Mouse (Mus musculus): Measurements from ENCODE around the gene Rab3il1. TPM values are rescaled to one million over a fixed set of nuclear protein-coding genes. Genes with fewer than 3 reads are reported as not detected.

Rab3il1 gene
- total RNA-seq, 1 experiment, result 4.0 TPM

DNA sequence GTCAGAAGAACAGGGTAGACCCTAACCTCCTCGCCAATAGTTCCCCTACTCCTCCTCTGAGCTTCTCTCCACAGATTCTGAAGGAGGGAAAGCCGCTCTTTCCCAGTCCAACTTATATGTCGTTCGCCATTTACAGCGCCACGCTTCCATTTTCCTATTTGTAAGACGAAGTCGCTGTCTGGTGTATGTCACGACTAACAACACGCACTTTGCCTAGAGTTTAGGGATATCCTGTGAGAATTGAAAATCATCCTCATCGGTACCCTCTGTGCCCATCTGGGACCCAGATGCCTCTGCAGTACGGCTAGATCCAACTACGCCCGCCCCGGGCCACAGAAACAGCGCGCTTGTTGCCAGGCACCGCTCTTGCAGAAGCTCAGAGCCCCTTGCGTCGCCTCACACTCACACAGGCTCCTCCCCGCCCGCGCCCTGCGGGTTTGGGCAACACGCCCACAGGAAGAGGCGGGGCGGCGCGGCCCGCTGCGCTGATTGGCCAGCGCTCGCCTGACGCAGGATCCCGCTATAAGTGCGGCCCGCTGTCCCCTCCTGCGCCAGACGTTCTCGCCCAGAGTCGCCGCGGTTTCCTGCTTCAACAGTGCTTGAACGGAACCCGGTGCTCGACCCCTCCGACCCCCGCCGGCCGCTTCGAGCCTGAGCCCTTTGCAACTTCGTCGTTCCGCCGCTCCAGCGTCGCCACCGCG lies 19.2 kb upstream of the Rab3il1 start:
- peak; percentile 93 for DNase-seq (ENCODE audit: low read depth, low spot score)
- in situ Hi-C loops (cut with MboI; ENCODE audit: low sequenced_read_pairs in 2 of 2, unreplicated experiment in 2 of 2), result no loop called here
- Histone ChIP-seq H3K4me3 (ENCODE audit: insufficient read depth in 1 of 2, low read depth in 1 of 2, low read length in 2 of 2, poor library complexity in 1 of 2, severe bottlenecking in 1 of 2) (peak overlapping the region; percentile 97 to 98), H3K4me1 (ENCODE audit: control insufficient read depth in 2 of 2, insufficient read depth in 2 of 2, low read length in 2 of 2, poor library complexity in 1 of 2) (peaks cover 8 to 22% of the 10 kb centered on the region in 2 experiments; a peak in 3 of 4 replicates), H3K36me3 (ENCODE audit: control insufficient read depth, insufficient read depth, low read length, poor library complexity, severe bottlenecking) (peaks cover 16% of the 10 kb centered on the region), H3K9me3 (ENCODE audit: control insufficient read depth, insufficient read depth, low read depth, low read length) (no peaks in the 10 kb centered on the region), H3K9ac (ENCODE audit: insufficient read depth, low read depth, low read length, poor library complexity, severe bottlenecking) (peak overlapping the region; percentile 96), H3K27ac (ENCODE audit: insufficient read depth, low read depth, low read length, poor library complexity, severe bottlenecking) (peak overlapping the region; percentile 83)
- TF ChIP-seq ZNF384 (IDR thresholded peaks at IDR 0.05; ENCODE audit: low read depth, low read length), result no peak
- no peak for TF ChIP-seq MAFK (IDR thresholded peaks at IDR 0.05; ENCODE audit: insufficient read depth, low read depth, low read length)
- TF ChIP-seq ZC3H11A (IDR thresholded peaks at IDR 0.05; ENCODE audit: borderline replicate concordance, low read depth, low read length), result no peak
- no peak for TF ChIP-seq HCFC1 (IDR thresholded peaks at IDR 0.05; ENCODE audit: borderline replicate concordance, insufficient read depth, low read length)
- TF ChIP-seq CHD2 (IDR thresholded peaks at IDR 0.05; ENCODE audit: low read depth, low read length), result no peak

DNA sequence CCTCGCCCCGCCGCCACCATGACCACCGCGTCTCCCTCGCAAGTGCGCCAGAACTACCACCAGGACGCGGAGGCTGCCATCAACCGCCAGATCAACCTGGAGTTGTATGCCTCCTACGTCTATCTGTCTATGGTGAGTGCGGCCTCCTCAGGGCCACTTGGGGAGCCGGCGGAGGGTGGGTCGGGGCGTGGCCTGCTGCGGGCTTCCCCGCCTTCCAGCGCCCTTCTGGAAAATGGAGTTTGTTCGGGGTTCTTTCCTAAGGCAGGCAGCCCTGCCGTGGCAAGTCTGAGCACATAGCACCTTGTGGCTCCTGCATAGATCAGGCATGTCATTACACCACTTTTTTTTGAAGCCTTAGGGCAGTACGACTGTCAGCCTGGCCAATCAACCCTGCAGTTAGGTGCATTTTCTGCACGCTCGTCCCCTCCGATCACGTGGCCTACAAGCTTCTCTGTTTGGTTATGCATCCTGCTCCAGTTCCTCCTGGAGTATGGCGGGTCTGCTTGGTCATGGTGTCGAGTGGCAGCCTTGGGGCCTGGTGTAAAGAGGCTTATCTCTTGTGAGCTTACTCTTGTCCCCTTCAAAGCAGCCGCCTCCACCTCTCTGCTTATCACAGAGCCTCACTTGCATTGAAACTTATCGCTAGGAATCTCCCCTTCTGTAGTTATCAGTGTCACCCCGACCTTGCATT lies 18.5 kb upstream of the Rab3il1 start:
- peaks cover 16% of the 10 kb centered on the region for H3K36me3 ChIP-seq (ENCODE audit: control insufficient read depth, insufficient read depth, low read length, poor library complexity, severe bottlenecking)
- H3K27ac ChIP-seq (ENCODE audit: insufficient read depth, low read depth, low read length, poor library complexity, severe bottlenecking), result peak overlapping the region; percentile 83
- peak overlapping the region; percentile 97 to 98 for H3K4me3 ChIP-seq (ENCODE audit: insufficient read depth in 1 of 2, low read depth in 1 of 2, low read length in 2 of 2, poor library complexity in 1 of 2, severe bottlenecking in 1 of 2)
- TF ChIP-seq ZC3H11A (IDR thresholded peaks at IDR 0.05; ENCODE audit: borderline replicate concordance, low read depth, low read length), result no peak
- no peak for TF ChIP-seq MAFK (IDR thresholded peaks at IDR 0.05; ENCODE audit: insufficient read depth, low read depth, low read length)
- TF ChIP-seq ZNF384 (IDR thresholded peaks at IDR 0.05; ENCODE audit: low read depth, low read length), result no peak
- no peak for TF ChIP-seq CHD2 (IDR thresholded peaks at IDR 0.05; ENCODE audit: low read depth, low read length)
- TF ChIP-seq HCFC1 (IDR thresholded peaks at IDR 0.05; ENCODE audit: borderline replicate concordance, insufficient read depth, low read length), result no peak
- in situ Hi-C loops (cut with MboI; ENCODE audit: low sequenced_read_pairs in 2 of 2, unreplicated experiment in 2 of 2), result no loop called here
- H3K9ac ChIP-seq (ENCODE audit: insufficient read depth, low read depth, low read length, poor library complexity, severe bottlenecking), result peak overlapping the region; percentile 96
- DNase-seq (ENCODE audit: low read depth, low spot score), result no peak
- peaks cover 4 to 19% of the 10 kb centered on the region in 2 experiments; a peak in 2 of 4 replicates for H3K4me1 ChIP-seq (ENCODE audit: control insufficient read depth in 2 of 2, insufficient read depth in 2 of 2, low read length in 2 of 2, poor library complexity in 1 of 2)
- no peaks in the 10 kb centered on the region for H3K9me3 ChIP-seq (ENCODE audit: control insufficient read depth, insufficient read depth, low read depth, low read length)

DNA sequence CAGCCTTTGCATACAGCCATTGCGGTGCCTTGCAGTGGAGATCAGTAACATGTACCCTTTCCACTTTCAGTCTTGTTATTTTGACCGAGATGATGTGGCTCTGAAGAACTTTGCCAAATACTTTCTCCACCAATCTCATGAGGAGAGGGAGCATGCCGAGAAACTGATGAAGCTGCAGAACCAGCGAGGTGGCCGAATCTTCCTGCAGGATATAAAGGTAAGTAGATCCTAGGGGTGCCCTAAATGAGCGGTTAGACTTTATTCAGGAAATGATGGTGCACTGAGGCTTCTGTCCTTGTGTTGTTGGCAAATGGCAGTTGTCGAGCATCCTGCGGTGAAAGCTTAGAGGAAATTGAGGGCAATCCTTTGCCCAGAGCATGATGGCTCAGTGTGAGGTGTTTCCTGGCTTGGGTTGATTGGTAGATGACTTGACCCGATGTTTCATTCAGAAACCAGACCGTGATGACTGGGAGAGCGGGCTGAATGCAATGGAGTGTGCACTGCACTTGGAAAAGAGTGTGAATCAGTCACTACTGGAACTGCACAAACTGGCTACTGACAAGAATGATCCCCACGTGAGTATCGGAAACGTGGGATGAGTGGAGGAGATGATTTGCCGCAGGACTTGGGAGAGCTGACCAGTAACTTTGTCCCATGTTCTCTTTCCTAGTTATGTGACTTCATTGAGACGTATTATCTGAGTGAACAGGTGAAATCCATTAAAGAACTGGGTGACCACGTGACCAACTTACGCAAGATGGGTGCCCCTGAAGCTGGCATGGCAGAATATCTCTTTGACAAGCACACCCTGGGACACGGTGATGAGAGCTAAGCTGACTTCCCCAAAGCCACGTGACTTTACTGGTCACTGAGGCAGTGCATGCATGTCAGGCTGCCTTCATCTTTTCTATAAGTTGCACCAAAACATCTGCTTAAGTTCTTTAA lies 17.1 kb upstream of the Rab3il1 start:
- in situ Hi-C loops (cut with MboI; ENCODE audit: low sequenced_read_pairs in 2 of 2, unreplicated experiment in 2 of 2), result no loop called here
- DNase-seq (ENCODE audit: low read depth, low spot score), result no peak
- peak overlapping the region; percentile 97 to 98; a peak in 3 of 4 replicates for H3K4me3 ChIP-seq (ENCODE audit: insufficient read depth in 1 of 2, low read depth in 1 of 2, low read length in 2 of 2, poor library complexity in 1 of 2, severe bottlenecking in 1 of 2)
- no peak overlapping the region for H3K27ac ChIP-seq (ENCODE audit: insufficient read depth, low read depth, low read length, poor library complexity, severe bottlenecking)
- TF ChIP-seq MAFK (IDR thresholded peaks at IDR 0.05; ENCODE audit: insufficient read depth, low read depth, low read length), result no peak
- TF ChIP-seq HCFC1 (IDR thresholded peaks at IDR 0.05; ENCODE audit: borderline replicate concordance, insufficient read depth, low read length), result no peak
- TF ChIP-seq CHD2 (IDR thresholded peaks at IDR 0.05; ENCODE audit: low read depth, low read length), result no peak
- TF ChIP-seq ZC3H11A (IDR thresholded peaks at IDR 0.05; ENCODE audit: borderline replicate concordance, low read depth, low read length), result no peak
- peaks cover 16% of the 10 kb centered on the region for H3K36me3 ChIP-seq (ENCODE audit: control insufficient read depth, insufficient read depth, low read length, poor library complexity, severe bottlenecking)
- H3K4me1 ChIP-seq (ENCODE audit: control insufficient read depth in 2 of 2, insufficient read depth in 2 of 2, low read length in 2 of 2, poor library complexity in 1 of 2), result peaks cover 0 to 5% of the 10 kb centered on the region in 2 experiments; a peak in 1 of 4 replicates
- H3K9ac ChIP-seq (ENCODE audit: insufficient read depth, low read depth, low read length, poor library complexity, severe bottlenecking), result peak overlapping the region; percentile 5; the same call in 1 of the 2 replicates
- no peaks in the 10 kb centered on the region for H3K9me3 ChIP-seq (ENCODE audit: control insufficient read depth, insufficient read depth, low read depth, low read length)

DNA sequence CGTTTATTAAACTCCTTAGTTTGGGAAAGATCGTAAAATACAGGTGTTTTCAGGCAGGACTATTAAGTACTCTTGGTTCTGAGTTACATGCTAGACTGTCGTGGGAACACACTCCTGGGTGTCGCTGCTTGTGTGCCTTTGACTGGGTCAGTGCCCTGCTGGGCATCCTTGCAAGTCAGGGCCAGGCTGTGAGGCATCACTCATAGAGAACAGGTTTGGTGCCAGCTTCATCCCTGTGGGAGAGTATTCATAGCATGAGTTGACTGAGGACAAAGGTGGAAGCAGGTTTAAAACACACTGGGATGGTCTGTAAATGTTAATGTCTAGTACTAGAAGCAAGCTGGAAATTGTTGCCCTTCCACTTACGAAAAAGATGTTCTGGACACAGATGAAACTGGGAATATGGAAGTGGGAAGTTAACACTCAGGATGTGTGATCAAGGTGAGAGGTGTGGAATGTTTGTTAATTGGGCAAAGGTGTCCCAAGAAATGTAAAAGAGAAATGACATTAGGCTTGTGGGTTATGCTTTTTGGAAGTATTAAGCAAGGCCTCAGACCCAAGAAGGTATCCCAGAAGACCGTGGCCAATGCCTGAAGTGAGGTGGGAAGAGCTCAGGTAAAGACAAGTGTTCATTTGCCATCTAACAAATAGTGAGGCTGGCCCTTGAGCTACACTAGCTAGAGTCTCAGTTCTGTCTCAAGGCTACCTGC lies 16.1 kb upstream of the Rab3il1 start:
- in situ Hi-C loops (cut with MboI; ENCODE audit: low sequenced_read_pairs in 2 of 2, unreplicated experiment in 2 of 2), result no loop called here
- DNase-seq (ENCODE audit: low read depth, low spot score), result no peak
- no peak overlapping the region for H3K27ac ChIP-seq (ENCODE audit: insufficient read depth, low read depth, low read length, poor library complexity, severe bottlenecking)
- TF ChIP-seq CHD2 (IDR thresholded peaks at IDR 0.05; ENCODE audit: low read depth, low read length) (no peak), ZNF384 (IDR thresholded peaks at IDR 0.05; ENCODE audit: low read depth, low read length) (no peak), ZC3H11A (IDR thresholded peaks at IDR 0.05; ENCODE audit: borderline replicate concordance, low read depth, low read length) (no peak), HCFC1 (IDR thresholded peaks at IDR 0.05; ENCODE audit: borderline replicate concordance, insufficient read depth, low read length) (no peak), MAFK (IDR thresholded peaks at IDR 0.05; ENCODE audit: insufficient read depth, low read depth, low read length) (no peak)
- H3K9me3 ChIP-seq (ENCODE audit: control insufficient read depth, insufficient read depth, low read depth, low read length), result no peaks in the 10 kb centered on the region
- H3K4me1 ChIP-seq (ENCODE audit: control insufficient read depth in 2 of 2, insufficient read depth in 2 of 2, low read length in 2 of 2, poor library complexity in 1 of 2), result peaks cover 0 to 4% of the 10 kb centered on the region in 2 experiments; a peak in 1 of 4 replicates
- H3K4me3 ChIP-seq (ENCODE audit: insufficient read depth in 1 of 2, low read depth in 1 of 2, low read length in 2 of 2, poor library complexity in 1 of 2, severe bottlenecking in 1 of 2), result no peak overlapping the region
- no peak overlapping the region for H3K9ac ChIP-seq (ENCODE audit: insufficient read depth, low read depth, low read length, poor library complexity, severe bottlenecking)
- peaks cover 16% of the 10 kb centered on the region for H3K36me3 ChIP-seq (ENCODE audit: control insufficient read depth, insufficient read depth, low read length, poor library complexity, severe bottlenecking)
